Mouse (Mus musculus): ENCODE results near the gene Spon1.

DNA sequence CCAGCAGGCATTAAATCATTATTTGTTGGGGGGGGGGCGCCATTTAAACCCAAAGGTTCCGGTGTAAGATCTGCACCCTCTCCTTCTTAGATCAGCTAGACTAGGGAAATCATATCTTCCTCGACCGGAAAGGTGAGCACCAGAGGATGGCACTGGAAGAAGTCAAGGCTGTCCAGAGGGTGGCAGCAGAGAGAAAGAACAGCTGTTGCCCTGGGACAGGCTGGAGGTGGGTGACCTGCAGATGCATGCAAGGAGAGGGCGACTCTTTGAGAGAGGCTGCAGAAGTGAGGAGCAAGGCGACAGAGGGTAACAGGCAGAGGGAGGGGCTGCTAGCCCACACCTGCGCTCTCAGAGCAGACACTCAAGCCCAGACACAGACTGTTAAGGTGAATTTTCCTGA is 8.2 kb downstream of the Spon1 start:
- TF ChIP-seq CTCF (IDR thresholded peaks at IDR 0.05; ENCODE audit: low read depth): peak; percentile 83
- no peak for TF ChIP-seq EP300 (optimal IDR thresholded peaks at IDR 0.05)
